Mouse (Mus musculus) c-Kit-positive CD71-negative TER-119-negative erythroid progenitor cells, embryonic 14.5 days (primary cell): ENCODE measurements at regions not wholly inside any gene's neighbourhood (a gene's known extent, or its start where the extent isn't known, plus 50 kb on each side); places are given as distances from the start of the nearest gene placed in this dataset.

Experiments used
- DNase-seq: peaks from one replicate; pipeline ENCODE4 v3.0.0-alpha.2; 2013; ENCODE audit warnings: low read depth

GRCm38 (mm10) chr12:56402844-56403243 lies 57.1 kb upstream of the Mbip start:
- DNase-seq = peak; percentile 4

- no peak for DNase-seq
Observed at GRCm38 (mm10) chr12:56402137-56402536, 56.4 kb upstream of the Mbip start.
